Mouse (Mus musculus) small intestine, adult 10 weeks (tissue): Measurements from ENCODE around the gene Pak2. TPM values are rescaled to one million over a fixed set of nuclear protein-coding genes. Genes with fewer than 3 reads are reported as not detected.

Source experiments
- polyA plus RNA-seq: library from polyadenylated mRNA; stranded (reverse); fragments of 350-450 nt; fragmentation: Illumina TruSeq; extraction: RNeasy Lipid Tissue Mini Kit (QIAGEN cat#74804); gene quantifications from one replicate; pipeline ENCODE4 v1.2.3, GENCODE M21; 2014; ENCODE audit warnings: low replicate concordance

Pak2 gene
- 72.8 TPM for polyA plus RNA-seq

DNA sequence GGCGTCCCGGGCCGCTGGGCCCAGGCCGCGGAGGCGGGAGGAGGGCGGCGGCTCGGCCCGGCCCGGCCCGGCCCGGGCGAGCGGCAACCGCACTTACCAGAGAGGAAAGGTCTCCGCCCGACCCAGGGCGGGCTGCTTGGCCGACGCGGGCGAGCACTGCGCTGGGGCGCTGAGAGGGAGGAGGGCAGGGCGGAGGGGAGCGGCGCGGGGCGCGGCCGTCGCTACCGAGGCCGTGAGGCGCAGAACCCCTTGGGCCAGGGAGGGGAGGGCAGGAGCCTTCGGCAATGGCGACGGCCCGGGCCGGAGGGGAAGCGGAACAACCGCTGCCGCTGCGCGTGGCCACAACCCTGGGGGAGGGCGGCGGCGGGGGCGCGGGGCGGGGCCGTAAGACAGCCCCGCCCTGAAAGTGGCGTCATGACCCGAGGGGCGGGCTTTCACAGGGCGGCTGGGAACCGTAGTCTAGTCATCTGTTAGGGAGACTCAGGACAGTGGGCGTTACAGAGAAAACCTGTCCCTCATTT, at the start of gene Pak2:
Pak2 (minus strand) TSS at position 352 of the 521 bp plus-strand sequence.

DNA sequence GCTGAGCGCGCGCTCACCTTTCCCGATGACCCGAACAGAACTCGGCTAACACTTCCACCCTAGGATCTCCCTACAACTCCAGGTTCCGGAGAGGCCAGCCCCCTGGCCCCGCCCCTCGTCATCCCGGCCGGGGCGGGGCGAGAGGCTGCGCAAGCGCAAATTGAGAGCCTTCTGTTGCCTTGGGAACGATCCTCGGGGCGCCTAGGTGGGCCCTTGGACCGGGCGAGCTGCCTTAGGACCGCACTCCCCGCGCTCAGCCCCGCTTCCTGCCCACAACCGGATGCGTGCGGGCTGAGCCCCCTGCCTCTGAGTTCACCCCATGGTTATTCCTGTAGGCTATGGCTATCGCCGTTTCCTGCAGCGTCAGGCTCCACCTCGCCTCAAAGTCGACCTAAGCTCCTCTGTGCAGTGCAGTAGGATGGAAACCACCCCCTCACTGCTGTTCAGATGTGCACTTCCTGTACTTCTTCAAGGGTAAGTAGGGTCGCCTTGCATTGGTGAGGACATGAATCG, 20.6 kb upstream of the Pak2 start, which contains the start of the genes Pigx and Cep19:
Pigx (minus strand) TSS at position 103 of the 513 bp plus-strand sequence.
Cep19 (plus strand) TSS at position 163 of the 513 bp plus-strand sequence.

DNA sequence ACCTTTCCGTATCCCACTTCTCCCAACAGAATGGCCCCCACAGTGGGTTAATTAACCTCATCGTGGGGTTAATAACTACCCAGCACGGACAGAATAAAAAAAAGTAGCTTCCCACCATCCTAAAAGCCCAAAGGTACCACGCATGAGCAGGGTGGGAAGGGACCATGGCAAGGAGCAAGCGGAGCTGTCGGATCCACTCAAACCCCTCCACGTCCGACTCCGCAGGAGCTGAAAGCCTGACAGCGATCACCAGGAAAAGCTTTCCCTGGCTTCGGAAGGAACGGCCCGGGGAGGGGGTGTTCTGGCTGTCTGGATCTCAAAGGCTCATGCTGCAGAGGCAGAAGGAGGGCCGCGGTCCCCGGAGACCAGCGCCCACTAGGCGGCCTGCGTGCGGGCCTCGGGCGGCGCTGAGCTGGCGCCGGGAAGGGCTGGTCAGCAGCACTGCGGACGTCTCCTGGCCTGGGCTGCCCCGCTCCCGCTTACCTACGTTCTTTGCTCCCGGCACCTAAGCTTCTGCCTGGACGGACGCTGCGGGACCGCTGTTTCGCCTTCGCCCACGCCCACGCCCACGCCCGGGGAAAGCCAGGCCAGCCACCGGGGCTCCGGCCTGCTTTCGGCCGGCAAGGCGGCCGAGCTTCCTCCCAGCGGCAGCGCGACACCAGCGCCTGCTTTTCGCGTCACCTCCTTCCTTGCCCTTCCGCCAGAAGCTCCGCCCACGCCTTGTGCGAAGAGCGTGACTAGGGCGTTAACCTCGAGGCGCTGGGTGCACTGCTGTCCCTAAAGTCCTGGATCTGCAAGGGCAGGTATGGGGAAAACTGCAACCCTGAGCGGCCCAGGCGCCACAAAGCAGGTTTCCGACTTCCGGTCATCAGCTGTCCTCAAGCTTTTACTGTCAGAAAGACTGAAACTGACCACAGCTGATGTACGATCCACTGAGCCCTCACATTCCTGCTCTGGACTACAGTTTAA, 76.3 kb downstream of the Pak2 start, which contains the start of gene Senp5:
Senp5 (minus strand) TSS at position 779 of the 969 bp plus-strand sequence.

Other genes starting within 250 kb of the Pak2 start
- gene Meltf, start 200.5 kb downstream of the Pak2 start, polyA plus RNA-seq, result not detected
- gene Pigz, start 145.5 kb downstream of the Pak2 start, polyA plus RNA-seq, result not detected
- 3.0 TPM for gene 0610012G03Rik, start 130.8 kb downstream of the Pak2 start, polyA plus RNA-seq
- 29.0 TPM for gene Ncbp2, start 130.8 kb downstream of the Pak2 start, polyA plus RNA-seq
- 24.7 TPM for gene Senp5, start 76.1 kb downstream of the Pak2 start, polyA plus RNA-seq
- gene Pigx, start 20.4 kb upstream of the Pak2 start, polyA plus RNA-seq, result 72.9 TPM
- 24.2 TPM for gene Cep19, start 20.5 kb upstream of the Pak2 start, polyA plus RNA-seq
- 0.89 TPM for gene Nrros, start 86.3 kb upstream of the Pak2 start, polyA plus RNA-seq
- not detected for gene Bex6, start 100.5 kb upstream of the Pak2 start, polyA plus RNA-seq
- gene Fbxo45, start 167.8 kb upstream of the Pak2 start, polyA plus RNA-seq, result 21.9 TPM
- gene Wdr53, start 167.9 kb upstream of the Pak2 start, polyA plus RNA-seq, result 2.0 TPM
- not detected for gene Smco1, start 192.1 kb upstream of the Pak2 start, polyA plus RNA-seq
- gene Rnf168, start 198.1 kb upstream of the Pak2 start, polyA plus RNA-seq, result 31.9 TPM